Mouse (Mus musculus): Measurements from ENCODE around the gene Nanp.

Nanp gene

DNA sequence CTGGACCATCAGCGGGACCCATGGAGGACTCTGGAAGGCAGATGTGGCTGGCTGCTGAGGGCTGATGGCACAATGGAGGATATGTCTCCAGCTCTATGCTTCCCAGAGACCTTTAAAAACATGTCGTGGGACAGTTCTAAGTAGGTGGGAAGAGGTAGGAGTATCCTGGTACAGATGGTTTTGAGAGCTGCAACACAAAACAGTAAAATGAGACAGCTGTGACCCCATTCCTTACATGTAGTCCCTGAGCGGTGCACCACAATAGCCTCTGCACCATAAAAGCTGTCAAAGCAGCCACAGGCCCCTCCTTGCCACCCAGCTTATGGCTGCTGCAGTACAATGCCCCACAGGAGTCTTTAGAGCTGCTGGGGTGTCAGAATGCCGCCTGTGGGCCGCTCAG lies 41.6 kb downstream of the Nanp start:
- no peak for DNase-seq (ENCODE audit: low spot score)

GRCm38 (mm10) chr2:150995324-150995723 lies 43.9 kb downstream of the Nanp start:
- no peak for DNase-seq (ENCODE audit: low spot score)

GRCm38 (mm10) chr2:150991050-150991449 lies 48.1 kb downstream of the Nanp start:
- no peak for DNase-seq (ENCODE audit: low spot score)

GRCm38 (mm10) chr2:150990506-150990905 lies 48.7 kb downstream of the Nanp start:
- no peak for DNase-seq (ENCODE audit: low spot score)

DNA sequence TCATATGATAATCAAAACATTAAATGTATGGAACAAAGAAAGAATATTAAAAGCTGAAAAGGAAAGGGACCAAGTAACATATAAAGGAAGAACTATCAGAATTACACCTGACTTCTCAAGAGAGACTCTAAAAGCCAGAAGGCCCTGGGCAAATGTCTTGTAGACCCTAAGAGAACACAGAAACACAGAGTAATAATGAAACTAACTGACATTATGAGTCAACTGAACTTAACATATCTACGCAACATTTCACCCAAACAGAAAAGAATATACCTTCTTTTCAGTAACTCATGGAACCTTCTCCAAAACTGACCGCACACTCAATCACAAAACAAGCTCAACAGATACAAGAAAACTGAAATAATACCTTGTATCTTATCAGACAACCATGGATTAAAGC lies 53.8 kb downstream of the Nanp start:
- DNase-seq (ENCODE audit: low spot score), result no peak

DNA sequence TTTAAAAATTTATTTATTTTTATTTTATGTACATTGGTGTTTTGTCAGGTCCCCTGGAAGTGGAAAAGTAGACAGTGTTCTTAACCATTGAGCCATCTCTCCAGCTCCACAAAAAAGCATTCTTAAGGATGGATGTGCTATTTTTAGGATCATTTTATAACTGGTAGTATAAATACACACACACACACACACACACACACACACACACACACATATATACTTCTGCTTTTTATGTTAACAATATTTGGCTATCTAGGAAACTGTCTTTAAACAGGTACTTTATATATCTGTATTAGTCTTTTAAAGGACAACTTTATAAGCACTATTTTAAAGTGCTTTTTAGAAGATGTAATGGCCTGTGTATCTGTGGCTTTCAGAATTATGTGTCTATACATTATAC lies 57.1 kb downstream of the Nanp start:
- DNase-seq (ENCODE audit: low spot score), result no peak

DNA sequence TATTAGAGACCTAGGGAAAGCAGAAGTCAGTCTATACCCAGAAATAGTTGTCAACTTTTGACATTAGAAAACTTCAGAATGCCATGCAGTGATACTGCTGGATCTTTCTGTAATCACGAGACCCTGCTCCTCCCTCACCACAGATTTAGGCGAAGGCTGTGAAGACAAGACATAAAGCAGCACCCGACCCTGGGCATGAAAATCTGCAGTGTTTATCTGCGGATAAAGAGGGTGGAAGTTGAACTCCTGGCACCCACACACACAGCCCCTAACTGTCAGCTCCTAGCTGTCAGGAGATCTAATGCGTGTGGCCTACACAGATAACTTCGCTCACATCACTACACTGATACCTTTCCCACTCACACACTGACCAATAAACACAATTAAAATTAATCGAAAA lies 57.7 kb downstream of the Nanp start:
- no peak for DNase-seq (ENCODE audit: low spot score)

DNA sequence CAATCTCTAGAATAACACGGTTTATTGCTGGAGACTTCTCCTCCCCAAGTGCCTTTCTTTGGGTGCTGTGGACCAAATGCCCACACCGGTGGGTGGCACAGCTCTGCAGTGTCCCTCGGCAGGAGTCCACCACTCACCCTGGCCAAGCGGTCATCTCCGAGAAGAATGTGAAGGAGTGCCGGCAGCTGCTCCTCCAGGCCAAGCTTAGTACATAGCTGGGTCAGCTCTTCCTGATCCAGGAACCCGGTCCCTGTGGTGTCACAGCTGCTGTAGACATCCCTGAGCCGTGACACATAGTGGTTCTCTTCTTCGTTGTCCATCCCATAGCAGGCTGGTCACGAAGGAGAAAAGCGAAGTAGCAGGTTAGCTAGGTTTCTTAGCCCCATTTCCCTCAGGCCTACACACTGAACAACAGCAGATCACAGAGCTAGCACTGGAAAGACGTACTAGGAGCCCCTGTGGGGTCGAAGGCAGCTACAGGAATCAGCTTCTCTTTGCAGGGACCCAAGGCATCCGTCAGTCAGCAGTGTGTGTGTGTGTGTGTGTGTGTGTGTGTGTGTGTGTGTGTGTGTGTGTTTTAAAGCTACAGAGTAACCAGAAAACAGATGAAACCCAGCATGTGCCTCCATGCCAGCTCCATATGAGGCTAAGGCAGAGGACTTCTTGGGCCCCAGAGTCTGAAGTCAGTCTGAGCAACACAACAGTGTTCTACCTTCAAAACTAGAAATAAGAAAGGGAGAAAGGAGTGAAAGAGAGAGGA lies 59.2 kb downstream of the Nanp start:
- no peak for DNase-seq (ENCODE audit: low spot score)
